Mouse (Mus musculus) lung, postnatal 10 days (tissue): ENCODE data around the gene Kat2a.
A peak's percentile ranks its signal among the peaks of the same experiment; 100 is the strongest.

Source experiments
- DNase-seq: peaks from one replicate; pipeline ENCODE4 v3.0.0; 2021

The Kat2a gene

GRCm38 (mm10) chr11:100735134-100735865 lies 23.0 kb upstream of the Kat2a start:
- DNase-seq = no peak

- no peak for DNase-seq
Measured at GRCm38 (mm10) chr11:100730477-100731205, 18.4 kb upstream of the Kat2a start.

GRCm38 (mm10) chr11:100729976-100730375 lies 17.7 kb upstream of the Kat2a start:
- no peak for DNase-seq

GRCm38 (mm10) chr11:100728601-100729000 lies 16.3 kb upstream of the Kat2a start:
- no peak for DNase-seq

GRCm38 (mm10) chr11:100727201-100727600 lies 14.9 kb upstream of the Kat2a start:
- no peak for DNase-seq

GRCm38 (mm10) chr11:100724919-100725512 lies 12.8 kb upstream of the Kat2a start:
- peak; percentile 75 for DNase-seq

GRCm38 (mm10) chr11:100722493-100723028 lies 10.3 kb upstream of the Kat2a start:
- DNase-seq = no peak

- no peak for DNase-seq
Measured at GRCm38 (mm10) chr11:100721776-100722492, 9.7 kb upstream of the Kat2a start.

- DNase-seq = no peak
Measured at GRCm38 (mm10) chr11:100721254-100721653, 9.0 kb upstream of the Kat2a start.

GRCm38 (mm10) chr11:100720345-100720744 lies 8.1 kb upstream of the Kat2a start:
- no peak for DNase-seq

GRCm38 (mm10) chr11:100719893-100720292 lies 7.6 kb upstream of the Kat2a start:
- DNase-seq = no peak

- no peak for DNase-seq
Measured at GRCm38 (mm10) chr11:100719312-100719711, 7.0 kb upstream of the Kat2a start.

GRCm38 (mm10) chr11:100718866-100719265 lies 6.6 kb upstream of the Kat2a start:
- DNase-seq = no peak

GRCm38 (mm10) chr11:100718462-100718861 lies 6.2 kb upstream of the Kat2a start:
- DNase-seq = no peak

- DNase-seq = no peak
Measured at GRCm38 (mm10) chr11:100716649-100717048, 4.4 kb upstream of the Kat2a start.

GRCm38 (mm10) chr11:100714948-100715347 lies 2.7 kb upstream of the Kat2a start:
- no peak for DNase-seq

GRCm38 (mm10) chr11:100714534-100714915 lies 2.3 kb upstream of the Kat2a start:
- peak; percentile 90 for DNase-seq

GRCm38 (mm10) chr11:100713735-100714533 lies 1.7 kb upstream of the Kat2a start, which contains the start of gene Hspb9:
Gene Hspb9, plus strand, starts transcription at chr11:100713850.
- DNase-seq = peak; percentile 88

- DNase-seq = no peak
Measured at GRCm38 (mm10) chr11:100713174-100713573, 909 bp upstream of the Kat2a start.

- no peak for DNase-seq
Measured at GRCm38 (mm10) chr11:100710977-100711376, 1.3 kb downstream of the Kat2a start.

GRCm38 (mm10) chr11:100710528-100710927 lies 1.7 kb downstream of the Kat2a start:
- no peak for DNase-seq

- no peak for DNase-seq
Measured at GRCm38 (mm10) chr11:100709201-100709810, 3.0 kb downstream of the Kat2a start.
